Mouse (Mus musculus) hindbrain, embryonic 16.5 days (tissue): ENCODE results near the gene Foxo3. TPM values are rescaled to one million over a fixed set of nuclear protein-coding genes. Genes with fewer than 3 reads are reported as not detected.

ENCODE experiments used
- ATAC-seq: fragments of 200-750 bp; cut with Nextera tagmentation; 2 replicates; pipeline ENCODE4 v1.8.0; 2017; ENCODE audit warnings: moderate TSS enrichment, moderate library complexity
- H3K27ac ChIP-seq: fragments of 300-500 bp; sonication (generic); 2 replicates; pipeline ENCODE4 v1.5.1; 2014; ENCODE audit warnings: low read depth, mild to moderate bottlenecking, control low read depth, low read length, moderate library complexity
- H3K27me3 ChIP-seq: fragments of 300-500 bp; sonication (generic); replicated peaks from 2 replicates; pipeline ENCODE4 v1.6.1; 2014; ENCODE audit warnings: low read length; ENCODE audit not compliant: control insufficient read depth, insufficient read depth
- H3K36me3 ChIP-seq: fragments of 300-500 bp; sonication (generic); 2 replicates; pipeline ENCODE4 v1.6.1; 2014; ENCODE audit warnings: mild to moderate bottlenecking, low read length, moderate library complexity, mixed read lengths; ENCODE audit not compliant: control insufficient read depth, insufficient read depth
- H3K4me1 ChIP-seq: fragments of 300-500 bp; sonication (generic); 2 replicates; pipeline ENCODE4 v1.6.1; 2014; ENCODE audit warnings: low read depth, low read length; ENCODE audit not compliant: control insufficient read depth, insufficient read depth
- H3K4me2 ChIP-seq: fragments of 300-500 bp; sonication (generic); 2 replicates; pipeline ENCODE4 v1.6.1; 2014; ENCODE audit warnings: mild to moderate bottlenecking, low read length, control low read depth, moderate library complexity
- H3K4me3 ChIP-seq: fragments of 300-500 bp; sonication (generic); 2 replicates; pipeline ENCODE4 v1.5.1; 2014; ENCODE audit warnings: mild to moderate bottlenecking, low read length, control low read depth, moderate library complexity
- H3K9ac ChIP-seq: fragments of 300-500 bp; sonication (generic); 2 replicates; pipeline ENCODE4 v1.6.1; 2014; ENCODE audit warnings: low read depth, mild to moderate bottlenecking, control low read depth, low read length, moderate library complexity
- H3K9me3 ChIP-seq: fragments of 300-500 bp; sonication (generic); 2 replicates; pipeline ENCODE4 v1.6.1; 2014; ENCODE audit warnings: mild to moderate bottlenecking, low read length, moderate library complexity; ENCODE audit not compliant: control insufficient read depth
- WGBS: fragments of 180-500 bp; shearing (Covaris S2); extraction: QIAGEN DNeasy Blood & Tissue Kit; methylation state at CpG from one replicate; pipeline ENCODE4 v1.1.7; 2014; 5-methylcytosine and 5-hydroxymethylcytosine counted together
- polyA plus RNA-seq: library from polyadenylated mRNA; unstranded; fragments of >200 nt; fragmentation: Nextera tagmentation; extraction: Ambion mirVana; gene quantifications from 2 replicates; pipeline ENCODE4 v1.2.1, GENCODE M21; 2015

The Foxo3 gene
- 4.3 and 4.4 TPM in 2 replicates for polyA plus RNA-seq

DNA sequence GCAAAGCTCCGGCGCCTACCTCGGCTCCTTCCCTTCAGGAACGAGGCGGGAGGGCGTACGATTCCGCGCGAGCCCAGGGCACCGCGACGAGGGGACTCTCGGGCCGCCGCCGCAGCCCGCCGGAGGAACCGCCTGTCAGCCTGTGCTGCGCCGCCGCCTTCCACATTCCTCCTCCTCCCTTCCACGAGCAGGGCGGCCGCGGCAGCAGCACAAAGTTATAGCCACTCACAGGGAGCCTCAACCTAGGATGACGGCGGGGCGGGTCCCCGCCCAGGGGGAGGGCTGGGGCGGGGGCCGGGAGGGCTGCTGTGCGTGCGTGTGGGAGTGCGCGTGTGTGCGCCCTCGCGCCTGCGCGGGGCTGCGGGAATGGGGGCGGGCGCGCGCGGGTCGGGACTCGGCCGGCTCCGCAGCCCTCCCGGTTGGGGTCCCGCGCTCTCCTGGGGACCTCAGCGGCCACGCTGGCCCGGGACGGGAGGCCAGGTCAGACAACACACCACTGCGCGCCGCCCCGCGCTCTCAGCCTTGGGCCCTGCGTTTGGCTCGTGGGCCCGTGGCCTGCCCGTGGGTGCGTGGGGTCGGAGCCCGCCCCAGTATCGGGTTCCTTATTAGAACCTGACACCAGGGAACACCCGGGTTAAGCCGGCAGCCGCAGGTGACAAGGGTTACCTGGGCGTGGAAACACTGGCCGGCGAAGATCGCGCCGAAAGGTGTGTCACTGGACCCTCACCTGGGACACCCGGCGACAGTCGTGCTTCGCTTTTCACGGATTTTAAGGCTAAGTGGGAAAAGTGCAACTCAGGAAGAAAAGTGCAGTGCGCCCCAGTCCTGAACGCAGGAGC lies at the start of gene Foxo3:
Gene Foxo3, minus strand, starts transcription at position 249 of the 839 bp plus-strand sequence.
- H3K4me2 ChIP-seq: peak within 1 kb of the TSS; percentile 82
- H3K4me3 ChIP-seq: peak within 1 kb of the TSS; percentile 91
- WGBS: under 1% methylated on average over 66 of the region's 88 CpGs
- peak within 1 kb of the TSS; percentile 88 for H3K9ac ChIP-seq
- peak; percentile 80 for ATAC-seq
- H3K4me1 ChIP-seq: peaks cover 24% of the 10 kb centered on the region
- H3K27me3 ChIP-seq: no peaks in the 10 kb centered on the region; the same call in 1 of the 2 replicates
- H3K9me3 ChIP-seq: no peaks in the 10 kb centered on the region
- H3K36me3 ChIP-seq: no peaks in the 10 kb centered on the region
- H3K27ac ChIP-seq: peak within 1 kb of the TSS; percentile 98

GRCm38 (mm10) chr10:42325305-42325704 lies 48.8 kb upstream of the Foxo3 start:
- no peak overlapping the region for H3K4me2 ChIP-seq
- no peaks in the 10 kb centered on the region for H3K4me1 ChIP-seq
- no peak overlapping the region for H3K9ac ChIP-seq
- no peak for ATAC-seq
- 81% methylated on average over 10 of the region's 10 CpGs for WGBS
- H3K36me3 ChIP-seq: no peaks in the 10 kb centered on the region
- no peaks in the 10 kb centered on the region for H3K9me3 ChIP-seq
- H3K4me3 ChIP-seq: no peak overlapping the region
- no peaks in the 10 kb centered on the region for H3K27me3 ChIP-seq
- no peak overlapping the region for H3K27ac ChIP-seq

- H3K9me3 ChIP-seq: no peaks in the 10 kb centered on the region
- H3K27me3 ChIP-seq: no peaks in the 10 kb centered on the region
- no peak overlapping the region for H3K27ac ChIP-seq
- H3K36me3 ChIP-seq: no peaks in the 10 kb centered on the region
- H3K9ac ChIP-seq: no peak overlapping the region
- no peak overlapping the region for H3K4me2 ChIP-seq
- H3K4me3 ChIP-seq: no peak overlapping the region
- no peaks in the 10 kb centered on the region for H3K4me1 ChIP-seq
- ATAC-seq: no peak
These were observed 47.4 kb upstream of the Foxo3 start for GRCm38 (mm10) chr10:42323978-42324377.

GRCm38 (mm10) chr10:42313222-42313786 lies 36.7 kb upstream of the Foxo3 start:
- H3K9ac ChIP-seq: no peak overlapping the region
- no peaks in the 10 kb centered on the region for H3K9me3 ChIP-seq
- H3K36me3 ChIP-seq: no peaks in the 10 kb centered on the region
- 87% methylated on average over 22 of the region's 22 CpGs for WGBS
- no peak overlapping the region for H3K4me3 ChIP-seq
- H3K4me1 ChIP-seq: peaks cover 3% of the 10 kb centered on the region
- H3K27ac ChIP-seq: no peak overlapping the region
- no peak overlapping the region for H3K4me2 ChIP-seq
- ATAC-seq: no peak
- H3K27me3 ChIP-seq: peaks cover 2% of the 10 kb centered on the region

- Histone ChIP-seq H3K9ac (no peak overlapping the region), H3K27me3 (peaks cover 5% of the 10 kb centered on the region), H3K36me3 (no peaks in the 10 kb centered on the region), H3K4me2 (no peak overlapping the region), H3K4me1 (peaks cover 3% of the 10 kb centered on the region), H3K27ac (no peak overlapping the region), H3K9me3 (no peaks in the 10 kb centered on the region), H3K4me3 (no peak overlapping the region)
- ATAC-seq: no peak
- 55% methylated on average over 1 of the region's 1 CpGs for WGBS
These were observed 36.0 kb upstream of the Foxo3 start for GRCm38 (mm10) chr10:42312557-42312956.

DNA sequence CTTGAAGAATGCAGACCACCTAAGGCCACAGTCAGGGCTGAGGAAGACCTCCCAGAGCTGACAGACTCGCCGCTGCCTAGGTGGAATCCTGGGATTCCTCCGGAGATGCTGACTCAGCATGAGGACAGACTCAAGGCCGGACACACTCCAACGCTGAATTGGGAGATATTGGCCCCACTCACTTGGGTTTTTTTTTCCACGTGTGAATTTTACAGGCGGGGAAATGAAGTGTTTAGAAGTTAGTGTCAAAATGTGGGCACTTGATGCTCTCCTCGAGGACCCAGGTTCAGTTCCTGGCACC lies 32.1 kb upstream of the Foxo3 start:
- Histone ChIP-seq H3K9ac (peak overlapping the region; percentile 24), H3K9me3 (no peaks in the 10 kb centered on the region), H3K4me2 (peak overlapping the region; percentile 59), H3K4me1 (peaks cover 3% of the 10 kb centered on the region), H3K36me3 (no peaks in the 10 kb centered on the region), H3K27me3 (peaks cover 9% of the 10 kb centered on the region), H3K27ac (no peak overlapping the region), H3K4me3 (peak overlapping the region; percentile 32)
- no peak; the same call in 1 of the 2 replicates for ATAC-seq
- WGBS: 32% methylated on average over 8 of the region's 8 CpGs

DNA sequence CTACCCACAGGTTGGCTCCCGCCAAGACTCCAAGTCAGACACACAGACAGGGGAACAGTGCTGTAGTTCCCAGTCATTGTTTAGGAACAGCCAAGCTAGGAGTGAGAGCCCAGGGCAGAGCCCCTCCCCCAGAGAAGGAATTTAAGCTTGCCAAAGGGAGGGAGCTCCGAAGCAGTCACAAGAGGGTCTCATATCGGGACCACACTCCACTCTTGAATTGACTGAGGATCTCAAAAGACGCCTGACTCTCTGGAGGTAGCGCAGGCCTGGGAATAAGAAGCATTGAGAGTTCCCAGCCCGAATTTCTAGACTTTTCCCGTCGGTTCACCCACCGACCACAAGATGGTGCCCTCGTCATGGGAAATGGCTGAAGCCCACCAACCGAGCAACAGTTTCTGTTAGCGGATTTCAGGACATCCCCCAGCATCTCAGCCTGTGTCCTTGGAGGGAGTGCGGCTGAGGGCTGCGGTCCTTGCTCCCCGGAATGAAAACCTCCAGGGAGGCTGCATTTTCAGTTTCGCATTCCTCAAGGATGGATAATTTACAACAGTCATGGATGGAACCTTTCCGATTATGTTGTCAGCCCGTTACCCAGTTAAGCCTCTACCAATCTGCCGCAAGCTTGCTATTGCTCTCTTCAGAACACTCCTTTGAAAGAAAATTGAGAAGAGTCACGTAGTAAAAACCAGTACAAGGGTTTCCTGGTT lies 31.6 kb upstream of the Foxo3 start:
- Histone ChIP-seq H3K9me3 (no peaks in the 10 kb centered on the region), H3K4me3 (peak overlapping the region; percentile 32), H3K9ac (peak overlapping the region; percentile 35), H3K4me1 (peaks cover 3% of the 10 kb centered on the region), H3K36me3 (no peaks in the 10 kb centered on the region), H3K27ac (no peak overlapping the region), H3K4me2 (peak overlapping the region; percentile 59), H3K27me3 (peaks cover 9% of the 10 kb centered on the region)
- ATAC-seq: peak; percentile 88
- 5% methylated on average over 20 of the region's 20 CpGs for WGBS

DNA sequence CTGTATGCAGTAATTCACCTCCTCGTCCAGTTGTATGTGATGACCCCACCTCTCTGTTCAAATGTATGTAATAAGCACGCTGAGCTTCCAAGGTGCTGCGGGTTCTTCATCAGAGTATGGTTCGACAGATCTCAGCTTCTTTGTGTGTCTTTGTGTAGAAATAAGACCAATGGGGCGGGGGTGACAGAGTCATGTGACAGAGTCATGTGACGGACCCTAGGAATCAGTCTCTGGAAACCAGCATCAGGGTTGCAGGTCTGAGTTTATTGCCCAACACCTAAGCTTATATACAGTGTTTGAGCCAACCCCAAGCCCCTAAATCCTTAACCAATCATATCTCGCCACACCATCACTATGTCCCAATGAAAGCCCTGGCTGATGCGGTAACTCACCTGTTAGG lies 29.9 kb upstream of the Foxo3 start:
- Histone ChIP-seq H3K9me3 (no peaks in the 10 kb centered on the region), H3K9ac (no peak overlapping the region), H3K4me3 (no peak overlapping the region), H3K4me1 (peaks cover 3% of the 10 kb centered on the region), H3K27ac (no peak overlapping the region), H3K27me3 (peaks cover 9% of the 10 kb centered on the region), H3K36me3 (no peaks in the 10 kb centered on the region), H3K4me2 (no peak overlapping the region)
- 90% methylated on average over 8 of the region's 8 CpGs for WGBS
- ATAC-seq: no peak

DNA sequence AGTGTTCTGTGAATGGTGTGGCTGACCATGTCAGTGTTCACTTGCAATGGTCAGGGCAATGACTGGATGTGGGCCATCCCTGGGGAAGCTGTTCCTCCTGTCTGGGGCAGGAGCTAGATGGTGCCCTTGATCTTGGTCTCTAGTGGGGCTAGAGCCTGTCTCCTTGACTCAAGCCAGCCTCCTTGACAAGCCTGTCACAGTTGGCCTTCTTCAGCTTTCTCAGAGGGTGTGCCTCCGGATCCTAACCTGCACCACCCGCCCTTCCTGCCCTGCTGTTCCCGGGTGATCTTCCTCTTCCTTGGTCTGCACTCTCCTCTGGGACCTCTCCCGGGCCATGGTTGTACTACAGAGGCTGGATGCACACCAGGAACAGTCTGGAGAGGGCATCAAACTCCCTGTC lies 24.2 kb upstream of the Foxo3 start:
- H3K4me2 ChIP-seq: no peak overlapping the region
- H3K4me3 ChIP-seq: no peak overlapping the region
- H3K9ac ChIP-seq: no peak overlapping the region
- ATAC-seq: no peak
- no peaks in the 10 kb centered on the region for H3K4me1 ChIP-seq
- no peaks in the 10 kb centered on the region for H3K9me3 ChIP-seq
- 73% methylated on average over 4 of the region's 4 CpGs for WGBS
- H3K27ac ChIP-seq: no peak overlapping the region
- H3K36me3 ChIP-seq: no peaks in the 10 kb centered on the region
- no peaks in the 10 kb centered on the region for H3K27me3 ChIP-seq
